Mouse (Mus musculus) testis, postnatal 10 days (tissue): Measurements from ENCODE around the gene Spcs3.

ENCODE experiments used
- DNase-seq: peaks from one replicate; pipeline ENCODE4 v3.0.0; 2021; ENCODE audit warnings: low spot score

Spcs3 gene

GRCm38 (mm10) chr8:54508096-54508456, 21.7 kb downstream of the Spcs3 start:
- no peak for DNase-seq

- DNase-seq, result peak; percentile 82
Observed at GRCm38 (mm10) chr8:54507428-54508095, 22.2 kb downstream of the Spcs3 start.

GRCm38 (mm10) chr8:54505060-54505459, 24.7 kb downstream of the Spcs3 start:
- DNase-seq, result no peak

- DNase-seq, result no peak
Observed at GRCm38 (mm10) chr8:54503104-54503503, 26.7 kb downstream of the Spcs3 start.

- DNase-seq, result no peak
Observed at GRCm38 (mm10) chr8:54493915-54494314, 35.9 kb downstream of the Spcs3 start.

- peak; percentile 65 for DNase-seq
Observed at GRCm38 (mm10) chr8:54493110-54493509, 36.7 kb downstream of the Spcs3 start.

GRCm38 (mm10) chr8:54491934-54492333, 37.9 kb downstream of the Spcs3 start:
- no peak for DNase-seq

- DNase-seq, result peak; percentile 50
Observed at GRCm38 (mm10) chr8:54491057-54491690, 38.6 kb downstream of the Spcs3 start.

GRCm38 (mm10) chr8:54488437-54488836, 41.4 kb downstream of the Spcs3 start:
- no peak for DNase-seq

- DNase-seq, result no peak
Observed at GRCm38 (mm10) chr8:54486555-54487273, 43.1 kb downstream of the Spcs3 start.
